Mouse (Mus musculus): ENCODE measurements around the gene 2010111I01Rik.

DNA sequence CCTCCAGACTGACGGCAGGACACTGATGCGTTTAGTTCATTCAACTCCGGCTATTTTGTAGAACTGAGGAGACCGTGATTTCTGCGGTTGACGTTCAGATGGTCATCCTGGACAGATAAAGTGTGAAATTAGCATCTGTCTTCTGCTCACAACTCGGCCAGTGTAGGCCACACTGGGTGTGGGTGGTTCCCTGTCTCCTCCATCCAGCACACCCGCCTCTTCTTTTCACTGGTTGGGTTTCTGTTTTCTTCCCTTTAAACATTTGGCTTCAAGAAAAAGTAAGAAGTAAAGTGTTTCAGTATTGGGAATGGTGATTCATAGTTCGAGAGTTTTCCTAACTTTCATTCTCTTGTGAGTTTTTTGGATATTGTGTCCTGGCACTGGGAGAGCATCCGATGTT lies 283.6 kb downstream of the 2010111I01Rik start:
- TF ChIP-seq CTCF (IDR thresholded peaks at IDR 0.05; ENCODE audit: low read depth, low read length) = no peak
- no peak for TF ChIP-seq POLR2A (IDR thresholded peaks at IDR 0.05; ENCODE audit: extremely low read depth, insufficient read depth, low read length)
